Mouse (Mus musculus) myocyte (in vitro differentiated cells): ENCODE measurements at regions not wholly inside any gene's neighbourhood (a gene's known extent, or its start where the extent isn't known, plus 50 kb on each side); places are given as distances from the start of the nearest gene placed in this dataset.

Experiments
- H3K27me3 ChIP-seq: one replicate; pipeline ENCODE4 v1.6.1; 2011; ENCODE audit not compliant: control insufficient read depth, insufficient read depth, insufficient read length
- H3K36me3 ChIP-seq: one replicate; pipeline ENCODE4 v1.6.1; 2011; ENCODE audit not compliant: control insufficient read depth, insufficient read depth
- H3K4me2 ChIP-seq: one replicate; pipeline ENCODE4 v1.6.1; 2011; ENCODE audit warnings: low read depth, control low read depth
- H3K4me3 ChIP-seq: one replicate; pipeline ENCODE4 v1.5.1; 2011; ENCODE audit warnings: mild to moderate bottlenecking, control low read depth, moderate library complexity
- H3K79me2 ChIP-seq: one replicate; pipeline ENCODE4 v1.6.1; 2011; ENCODE audit not compliant: control insufficient read depth, insufficient read depth
- H3ac ChIP-seq: one replicate; pipeline ENCODE4 v1.6.1; 2011; ENCODE audit not compliant: control insufficient read depth, insufficient read length
- CEBPB ChIP-seq: IDR thresholded peaks from 2 replicates; pipeline ENCODE4 v1.6.1; 2011; ENCODE audit warnings: mild to moderate bottlenecking, moderate library complexity; ENCODE audit not compliant: poor library complexity, insufficient read depth, severe bottlenecking
- E2F4 ChIP-seq: IDR thresholded peaks from one replicate; pipeline ENCODE4 v1.6.1; 2011; ENCODE audit warnings: mild to moderate bottlenecking, control low read depth, moderate library complexity; ENCODE audit not compliant: insufficient read depth
- MAX ChIP-seq: IDR thresholded peaks from one replicate; pipeline ENCODE4 v1.6.1; 2011; ENCODE audit warnings: low read depth, mild to moderate bottlenecking, control low read depth
- MYOD1 ChIP-seq, 3 experiments: IDR thresholded peaks; one replicate each; pipeline ENCODE4 v1.6.1; 2011; ENCODE audit warnings: control low read depth in 2 of 3, low read depth in 2 of 3, mild to moderate bottlenecking in 2 of 3, moderate library complexity in 1 of 3; ENCODE audit not compliant: insufficient read length in 2 of 3, control insufficient read depth in 1 of 3
- MYOG ChIP-seq, 3 experiments: IDR thresholded peaks; one replicate each; pipeline ENCODE4 v1.6.1; 2011; ENCODE audit warnings: control low read depth in 2 of 3, low read depth in 2 of 3, mild to moderate bottlenecking in 2 of 3; ENCODE audit not compliant: insufficient read length in 2 of 3, control insufficient read depth in 1 of 3, insufficient read depth in 1 of 3
- POLR2A ChIP-seq: IDR thresholded peaks from one replicate; pipeline ENCODE4 v1.6.1; 2011; ENCODE audit warnings: low read depth, mild to moderate bottlenecking, control low read depth, moderate library complexity; ENCODE audit not compliant: insufficient read length
- POLR2AphosphoS2 ChIP-seq: IDR thresholded peaks from one replicate; pipeline ENCODE4 v1.6.1; 2011; ENCODE audit warnings: low read depth, control low read depth; ENCODE audit not compliant: insufficient read length
- REST ChIP-seq: IDR thresholded peaks from one replicate; pipeline ENCODE4 v1.6.1; 2011; ENCODE audit warnings: mild to moderate bottlenecking, control low read depth, moderate library complexity; ENCODE audit not compliant: insufficient read depth, insufficient read length
- SRF ChIP-seq: IDR thresholded peaks from one replicate; pipeline ENCODE4 v1.6.1; 2011; ENCODE audit warnings: low read depth; ENCODE audit not compliant: control insufficient read depth, insufficient read length
- TCF12 ChIP-seq: IDR thresholded peaks from one replicate; pipeline ENCODE4 v1.6.1; 2011; ENCODE audit warnings: mild to moderate bottlenecking, control low read depth; ENCODE audit not compliant: poor library complexity, insufficient read depth, severe bottlenecking
- TCF3 ChIP-seq: IDR thresholded peaks from one replicate; pipeline ENCODE4 v1.6.1; 2011; ENCODE audit warnings: low read depth, control low read depth; ENCODE audit not compliant: insufficient read length
- USF1 ChIP-seq: IDR thresholded peaks from one replicate; pipeline ENCODE4 v1.6.1; 2011; ENCODE audit warnings: low read depth, mild to moderate bottlenecking, control low read depth, moderate library complexity

GRCm38 (mm10) chr6:100498126-100498525 lies 172.8 kb downstream of the Shq1 start:
- Histone ChIP-seq H3K36me3 (no peaks in the 10 kb centered on the region), H3K4me3 (no peak overlapping the region), H3K4me2 (no peak overlapping the region), H3K79me2 (no peaks in the 10 kb centered on the region), H3ac (no peak overlapping the region), H3K27me3 (no peaks in the 10 kb centered on the region)
- no peak for TF ChIP-seq MYOD1 (IDR thresholded peaks at IDR 0.05; ENCODE audit: control insufficient read depth in 1 of 3, insufficient read length in 2 of 3, low read depth in 2 of 3)
- no peak for TF ChIP-seq POLR2A
- TF ChIP-seq E2F4, result no peak

GRCm38 (mm10) chr6:100496135-100496534 lies 174.8 kb downstream of the Shq1 start:
- TF ChIP-seq SRF, result no peak
- TF ChIP-seq POLR2AphosphoS2, result no peak
- no peak for TF ChIP-seq E2F4
- no peak for TF ChIP-seq TCF12
- no peak for TF ChIP-seq POLR2A
- no peak for TF ChIP-seq REST
- TF ChIP-seq MAX, result no peak
- no peak for TF ChIP-seq CEBPB
- no peak for TF ChIP-seq MYOG (IDR thresholded peaks at IDR 0.05; ENCODE audit: control insufficient read depth in 1 of 3, insufficient read depth in 1 of 3, insufficient read length in 2 of 3, low read depth in 2 of 3)
- no peak for TF ChIP-seq MYOD1 (IDR thresholded peaks at IDR 0.05; ENCODE audit: control insufficient read depth in 1 of 3, insufficient read length in 2 of 3, low read depth in 2 of 3)
- TF ChIP-seq TCF3, result no peak
- no peak for TF ChIP-seq USF1
- Histone ChIP-seq H3K4me3 (no peak overlapping the region), H3K79me2 (no peaks in the 10 kb centered on the region), H3K36me3 (no peaks in the 10 kb centered on the region), H3K4me2 (no peak overlapping the region), H3K27me3 (no peaks in the 10 kb centered on the region), H3ac (no peak overlapping the region)

GRCm38 (mm10) chr6:100495131-100495530 lies 175.8 kb downstream of the Shq1 start:
- H3K4me2 ChIP-seq, result peak overlapping the region; percentile 52
- no peaks in the 10 kb centered on the region for H3K36me3 ChIP-seq
- no peak overlapping the region for H3ac ChIP-seq
- TF ChIP-seq MAX (no peak), E2F4 (no peak), TCF3 (no peak), POLR2AphosphoS2 (no peak), TCF12 (no peak), MYOG (IDR thresholded peaks at IDR 0.05; ENCODE audit: control insufficient read depth in 1 of 3, insufficient read depth in 1 of 3, insufficient read length in 2 of 3, low read depth in 2 of 3) (peak in 1 of 3 experiments; percentile 17), USF1 (peak; percentile 96), POLR2A (no peak), MYOD1 (IDR thresholded peaks at IDR 0.05; ENCODE audit: control insufficient read depth in 1 of 3, insufficient read length in 2 of 3, low read depth in 2 of 3) (peak in 1 of 3 experiments; percentile 11), CEBPB (no peak), REST (no peak), SRF (no peak)
- H3K4me3 ChIP-seq, result no peak overlapping the region
- no peaks in the 10 kb centered on the region for H3K79me2 ChIP-seq
- no peaks in the 10 kb centered on the region for H3K27me3 ChIP-seq

- no peaks in the 10 kb centered on the region for H3K27me3 ChIP-seq
- H3K79me2 ChIP-seq, result no peaks in the 10 kb centered on the region
- H3K4me2 ChIP-seq, result no peak overlapping the region
- TF ChIP-seq E2F4, result no peak
- no peak for TF ChIP-seq MYOG (IDR thresholded peaks at IDR 0.05; ENCODE audit: control insufficient read depth in 1 of 3, insufficient read depth in 1 of 3, insufficient read length in 2 of 3, low read depth in 2 of 3)
- TF ChIP-seq POLR2AphosphoS2, result no peak
- no peak for TF ChIP-seq TCF12
- no peak for TF ChIP-seq MAX
- no peak for TF ChIP-seq USF1
- TF ChIP-seq SRF, result no peak
- H3K4me3 ChIP-seq, result no peak overlapping the region
- H3K36me3 ChIP-seq, result no peaks in the 10 kb centered on the region
- H3ac ChIP-seq, result no peak overlapping the region
These were observed 177.4 kb downstream of the Shq1 start for GRCm38 (mm10) chr6:100493558-100493957.

- no peaks in the 10 kb centered on the region for H3K27me3 ChIP-seq
- no peak overlapping the region for H3K4me2 ChIP-seq
- H3K4me3 ChIP-seq, result no peak overlapping the region
- H3K36me3 ChIP-seq, result no peaks in the 10 kb centered on the region
- no peaks in the 10 kb centered on the region for H3K79me2 ChIP-seq
- no peak overlapping the region for H3ac ChIP-seq
- no peak for TF ChIP-seq POLR2AphosphoS2
- TF ChIP-seq E2F4, result no peak
- TF ChIP-seq TCF3, result no peak
- no peak for TF ChIP-seq MYOG (IDR thresholded peaks at IDR 0.05; ENCODE audit: control insufficient read depth in 1 of 3, insufficient read depth in 1 of 3, insufficient read length in 2 of 3, low read depth in 2 of 3)
- no peak for TF ChIP-seq USF1
- TF ChIP-seq POLR2A, result no peak
- TF ChIP-seq MAX, result no peak
- TF ChIP-seq MYOD1 (IDR thresholded peaks at IDR 0.05; ENCODE audit: control insufficient read depth in 1 of 3, insufficient read length in 2 of 3, low read depth in 2 of 3), result no peak
These were observed 179.1 kb downstream of the Shq1 start for GRCm38 (mm10) chr6:100491811-100492210.
